Mouse (Mus musculus): ENCODE results near the gene Trpd52l3.

Gene Trpd52l3

DNA sequence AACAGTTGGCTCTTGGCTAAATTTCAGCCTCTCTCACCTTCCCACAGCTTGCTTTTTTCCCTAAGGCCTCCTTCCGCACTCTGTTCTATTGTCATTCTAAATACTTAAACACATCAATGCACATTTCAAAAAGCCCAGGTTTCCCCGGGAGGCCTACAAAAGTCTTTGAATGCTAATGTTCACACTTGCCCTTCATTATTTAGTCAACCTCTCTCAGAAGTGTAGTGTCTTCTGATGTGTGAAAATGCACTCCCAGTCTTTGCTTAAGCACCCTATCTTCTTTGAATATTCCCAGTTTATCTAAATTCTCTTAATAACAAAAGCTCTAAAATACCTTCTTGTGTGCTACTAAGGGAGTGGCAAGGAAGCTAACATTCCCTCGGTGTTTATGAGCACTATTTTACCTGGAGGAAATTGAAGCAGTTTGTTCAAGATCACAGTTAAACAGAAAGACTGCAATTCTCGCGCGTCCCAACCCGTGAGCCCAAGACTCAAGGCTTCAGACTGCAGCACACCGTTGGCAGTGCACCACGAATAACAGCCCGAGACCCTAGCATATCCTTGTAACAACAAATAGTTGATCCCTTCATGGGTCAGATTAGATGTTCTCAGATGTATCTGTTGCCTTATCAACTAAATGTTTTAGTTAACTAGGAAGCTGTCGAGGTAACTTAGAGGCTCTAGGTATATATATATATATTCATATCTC lies 25.6 kb downstream of the Trpd52l3 start:
- DNase-seq (ENCODE audit: low read depth in 1 of 2, low spot score in 2 of 2): no peak

DNA sequence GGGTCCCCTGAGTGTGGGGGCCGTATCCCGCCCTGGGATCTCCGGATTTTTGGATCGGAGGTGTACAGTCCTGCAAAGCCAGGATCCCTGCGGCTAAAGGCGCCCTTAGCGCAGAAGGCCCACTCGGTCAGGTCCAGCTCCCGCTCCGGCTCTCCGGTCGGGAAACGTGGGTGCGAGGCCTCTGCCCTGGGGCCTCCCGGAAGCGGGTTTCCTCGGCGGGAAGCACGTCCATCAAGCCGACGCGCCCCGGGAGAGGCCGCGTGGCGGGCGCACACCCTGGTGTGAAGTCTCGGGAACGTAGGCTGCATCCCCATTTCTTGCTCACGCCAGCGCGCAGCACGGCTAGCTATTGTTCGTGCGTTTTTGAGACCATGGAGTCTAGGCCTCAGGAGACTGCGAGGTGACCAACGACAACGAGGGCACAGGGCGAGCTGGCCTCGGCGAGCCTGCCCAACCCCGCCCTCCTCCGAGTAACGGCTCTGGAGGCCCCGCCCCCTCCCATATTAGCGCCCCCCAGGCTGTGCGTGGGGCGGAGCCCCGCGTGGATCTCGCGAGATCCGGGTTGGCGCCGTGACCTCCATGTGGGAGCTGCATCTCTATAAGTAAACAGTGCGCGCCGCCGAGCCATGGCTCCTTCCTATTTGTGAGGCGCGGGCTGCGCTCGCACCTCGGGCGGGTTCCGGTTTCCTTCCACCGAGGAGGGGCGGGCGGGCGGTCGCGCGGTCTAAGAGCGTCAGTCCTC lies 26.5 kb downstream of the Trpd52l3 start, which contains the start of gene Uhrf2:
Gene Uhrf2, plus strand, starts transcription at position 620 of the 742 bp plus-strand sequence.
- DNase-seq (ENCODE audit: low read depth in 1 of 2, low spot score in 2 of 2): peak; percentile 83 to 93

DNA sequence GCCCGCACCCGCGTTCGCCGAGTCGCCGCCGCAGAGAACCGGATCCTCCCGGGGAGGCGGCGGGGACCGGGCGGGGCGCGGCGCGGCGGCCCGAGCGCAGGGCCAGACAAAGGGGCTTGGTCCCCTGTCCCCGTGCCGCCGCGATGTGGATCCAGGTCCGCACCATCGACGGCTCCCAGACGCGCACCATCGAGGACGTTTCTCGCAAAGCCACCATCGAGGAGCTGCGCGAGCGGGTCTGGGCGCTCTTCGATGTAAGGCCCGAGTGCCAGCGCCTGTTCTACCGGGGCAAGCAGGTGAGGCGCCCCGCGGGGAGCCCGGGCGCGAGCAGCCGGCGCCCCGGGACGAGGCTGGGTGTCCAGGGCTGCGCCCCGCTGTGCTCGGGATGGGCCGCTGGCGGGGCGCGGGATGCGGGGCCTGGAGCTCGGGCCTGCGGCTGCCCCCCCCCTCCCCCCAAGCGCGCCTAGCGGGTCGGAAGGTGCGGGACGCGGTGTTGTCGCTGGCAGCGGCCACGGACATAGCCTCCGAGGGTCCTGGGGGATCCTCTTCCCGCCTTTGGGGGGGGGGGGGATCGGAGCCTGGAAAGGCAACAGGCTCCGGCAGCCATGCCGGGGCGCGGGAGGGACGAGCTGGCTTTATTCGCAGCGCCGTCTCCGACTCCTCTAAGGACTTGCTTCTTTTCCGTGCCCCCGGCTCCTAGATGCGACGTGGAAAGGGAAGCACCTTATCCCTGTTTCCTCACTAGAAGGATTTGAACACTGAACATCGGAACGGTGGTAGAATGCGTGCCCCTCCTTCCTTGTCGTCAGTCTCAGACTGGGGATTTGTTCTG lies 27.3 kb downstream of the Trpd52l3 start:
- no peak for DNase-seq (ENCODE audit: low read depth in 1 of 2, low spot score in 2 of 2)

DNA sequence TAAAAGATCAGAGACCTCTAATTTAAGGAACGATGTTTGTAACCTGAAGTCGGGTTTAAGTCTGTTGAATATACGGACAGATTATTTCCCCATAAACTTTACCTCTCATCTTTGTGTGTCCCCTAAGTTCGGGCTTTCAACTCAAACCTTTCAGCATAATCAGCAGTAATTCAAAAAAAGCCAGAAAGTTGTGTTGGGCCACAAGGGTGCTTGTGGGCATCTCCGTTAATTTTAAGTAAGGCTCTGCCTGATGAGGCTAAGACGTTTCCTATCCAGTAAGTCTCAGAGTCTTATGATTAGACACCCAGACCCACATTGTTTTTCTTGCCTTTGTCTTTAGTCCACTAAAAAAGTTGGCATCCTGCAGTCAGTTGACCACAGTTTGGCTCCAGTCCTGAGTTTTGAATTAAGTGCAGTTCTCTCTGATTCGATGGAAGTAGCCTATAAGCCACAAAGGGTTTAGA lies 27.9 kb downstream of the Trpd52l3 start:
- DNase-seq (ENCODE audit: low read depth in 1 of 2, low spot score in 2 of 2): no peak

DNA sequence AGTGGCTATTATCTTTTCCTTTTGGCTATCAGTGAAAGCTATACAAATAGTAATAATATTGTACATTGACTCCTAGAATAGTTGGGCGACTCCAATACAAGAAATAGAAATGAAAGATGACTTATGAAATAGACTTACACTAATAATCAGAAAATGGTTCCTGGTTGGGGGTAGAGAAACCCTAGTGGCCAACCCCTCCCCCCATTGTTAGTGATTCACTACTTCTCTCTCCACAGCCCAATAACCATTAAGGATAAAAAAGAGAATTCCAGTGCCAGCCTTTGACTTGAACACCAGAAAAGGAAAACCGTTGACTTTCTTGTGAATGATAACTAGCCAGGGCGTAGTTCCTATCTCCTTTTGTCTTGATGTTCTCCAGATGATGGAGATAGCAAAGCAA lies 28.6 kb downstream of the Trpd52l3 start:
- no peak for DNase-seq (ENCODE audit: low read depth in 1 of 2, low spot score in 2 of 2)

DNA sequence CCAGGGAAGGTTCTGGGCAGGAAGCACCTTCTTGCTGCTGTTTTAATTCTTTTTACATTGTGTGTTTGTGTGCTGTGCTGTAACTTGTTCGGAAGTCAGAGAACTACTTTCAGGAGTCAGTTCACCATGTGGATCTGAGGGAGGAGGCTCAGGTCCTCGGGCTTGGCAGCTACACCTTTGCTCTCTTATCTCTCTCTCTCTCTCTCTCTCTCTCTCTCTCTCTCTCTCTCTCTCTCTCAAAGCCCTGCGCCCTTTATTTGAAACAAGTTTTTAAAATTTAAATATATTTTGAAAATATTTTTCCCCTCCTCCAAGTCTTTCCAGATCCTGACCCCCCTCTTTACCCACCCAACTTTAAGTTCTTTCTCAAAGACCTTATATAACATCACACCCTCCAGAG lies 31.8 kb downstream of the Trpd52l3 start:
- no peak for DNase-seq (ENCODE audit: low read depth in 1 of 2, low spot score in 2 of 2)

DNA sequence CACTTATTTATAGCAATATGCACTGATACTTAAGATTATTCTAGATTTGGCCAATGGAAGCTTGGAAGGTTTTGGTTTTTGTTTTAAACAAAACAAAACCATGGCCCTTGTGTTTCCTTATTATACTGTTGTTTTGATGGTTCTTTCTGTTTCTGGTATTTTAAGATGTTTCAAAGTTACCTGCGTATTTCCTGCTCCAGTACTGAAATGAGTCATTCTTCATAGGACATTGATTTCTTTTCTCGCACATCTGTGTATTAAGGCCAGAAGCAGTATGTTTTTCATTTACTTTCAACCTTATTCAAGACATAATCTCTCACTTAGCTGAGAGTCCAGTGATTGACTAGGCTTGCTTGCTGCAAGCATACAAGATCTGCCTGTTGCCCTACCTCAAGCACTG lies 40.1 kb downstream of the Trpd52l3 start:
- no peak for DNase-seq (ENCODE audit: low read depth in 1 of 2, low spot score in 2 of 2)

DNA sequence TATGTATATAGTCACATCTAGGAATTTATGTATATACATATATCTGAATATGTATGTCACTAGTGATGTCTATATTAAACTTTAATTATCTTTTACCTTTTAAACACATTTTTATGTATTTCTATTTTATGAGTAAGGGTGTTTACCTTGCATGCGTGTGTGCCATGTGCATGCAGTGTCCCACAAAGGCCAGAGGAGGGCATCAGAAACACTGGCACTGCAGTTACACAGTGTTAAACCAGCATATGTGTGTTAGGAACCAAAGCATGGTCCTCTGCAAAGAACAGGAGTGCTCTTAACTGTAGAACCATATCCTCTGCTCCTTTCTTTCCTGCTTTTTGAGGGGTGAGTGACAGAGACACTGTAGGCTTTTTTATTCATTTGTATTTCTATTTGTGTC lies 41.0 kb downstream of the Trpd52l3 start:
- DNase-seq (ENCODE audit: low read depth in 1 of 2, low spot score in 2 of 2): no peak

DNA sequence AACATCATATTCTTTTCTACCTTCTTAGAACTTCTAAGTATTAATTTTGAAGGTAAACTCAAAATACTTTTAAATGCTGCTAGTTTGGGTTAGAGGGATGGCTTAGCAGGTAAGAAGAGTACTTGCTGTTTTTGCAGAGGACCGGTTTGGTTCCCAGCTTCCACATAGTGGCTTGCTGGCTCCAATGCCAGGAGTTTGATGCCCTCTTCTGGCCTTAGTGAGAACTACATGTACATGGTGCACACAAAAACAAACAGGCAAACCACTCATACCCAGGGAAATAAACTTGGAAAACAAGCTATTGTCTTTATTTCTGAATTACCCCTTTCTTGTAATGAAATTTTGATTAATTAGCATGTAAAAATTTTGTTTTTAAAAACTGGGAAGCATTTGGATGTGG lies 42.3 kb downstream of the Trpd52l3 start:
- DNase-seq (ENCODE audit: low read depth in 1 of 2, low spot score in 2 of 2): no peak

DNA sequence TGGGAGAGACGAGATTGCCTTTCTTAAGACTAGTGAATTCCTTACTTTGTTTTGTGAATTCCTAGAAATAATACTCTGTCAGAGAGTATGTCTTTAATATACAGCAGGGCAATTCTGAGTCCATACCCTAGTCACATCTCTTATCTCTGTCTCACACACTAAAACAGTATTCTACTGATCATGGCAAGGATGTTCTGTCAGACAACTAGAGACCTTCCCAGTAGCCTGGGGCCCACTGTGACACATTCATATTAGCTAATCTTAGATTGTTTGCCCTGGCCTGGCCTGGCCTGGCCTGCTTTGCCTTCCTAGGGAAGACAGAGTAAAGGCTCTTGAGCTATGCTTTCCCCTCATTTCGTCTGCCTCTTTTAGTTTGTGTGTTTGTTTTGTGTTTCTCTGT lies 47.0 kb downstream of the Trpd52l3 start:
- DNase-seq (ENCODE audit: low read depth in 1 of 2, low spot score in 2 of 2): no peak

DNA sequence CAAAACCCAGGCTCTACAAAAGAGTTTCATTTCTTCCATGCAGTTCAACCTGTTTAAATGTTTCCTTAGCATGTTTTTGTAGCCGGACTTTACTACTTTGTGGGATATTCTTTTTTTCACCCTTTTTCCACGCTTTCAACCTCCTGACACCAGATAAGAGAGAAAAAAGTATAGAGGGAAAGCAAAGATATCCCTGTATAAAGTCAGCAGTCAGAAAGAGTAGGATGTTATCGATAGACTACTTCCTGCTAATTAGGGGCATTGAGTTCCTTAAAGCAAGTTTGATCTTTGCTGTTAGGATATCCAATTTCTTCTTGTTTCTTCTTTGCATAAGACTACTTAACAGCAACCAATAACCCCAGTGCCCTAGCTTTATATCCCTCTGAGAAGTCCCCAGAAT lies 47.9 kb downstream of the Trpd52l3 start:
- DNase-seq (ENCODE audit: low read depth in 1 of 2, low spot score in 2 of 2): no peak

DNA sequence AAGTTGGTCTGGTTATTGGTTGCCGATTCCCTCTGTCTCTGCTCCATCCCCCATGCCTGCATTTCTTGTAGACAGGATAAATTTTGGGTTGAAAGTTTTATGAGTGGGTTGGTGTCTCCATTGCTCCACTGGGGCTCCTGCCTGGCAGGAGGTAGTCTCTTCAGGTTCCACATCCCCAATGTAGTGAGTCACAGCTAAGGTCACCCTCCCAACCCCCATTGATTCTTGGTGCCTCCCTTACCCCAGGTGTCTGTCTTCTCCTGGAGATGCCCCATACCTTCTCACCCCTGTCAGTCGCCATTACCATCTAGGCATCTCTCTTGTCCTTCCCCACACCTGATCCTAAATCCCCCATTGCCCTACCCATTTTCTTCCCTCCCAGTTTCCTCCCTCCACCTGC lies 50.6 kb downstream of the Trpd52l3 start:
- no peak for DNase-seq (ENCODE audit: low read depth in 1 of 2, low spot score in 2 of 2)
